Mouse (Mus musculus): ENCODE results near the gene Acot3.
"Not testable (repeated sequence)": the region's sequence is repeated elsewhere in the genome, so short reads cannot be mapped to it uniquely, and the experiment has no call there.

Acot3 gene

DNA sequence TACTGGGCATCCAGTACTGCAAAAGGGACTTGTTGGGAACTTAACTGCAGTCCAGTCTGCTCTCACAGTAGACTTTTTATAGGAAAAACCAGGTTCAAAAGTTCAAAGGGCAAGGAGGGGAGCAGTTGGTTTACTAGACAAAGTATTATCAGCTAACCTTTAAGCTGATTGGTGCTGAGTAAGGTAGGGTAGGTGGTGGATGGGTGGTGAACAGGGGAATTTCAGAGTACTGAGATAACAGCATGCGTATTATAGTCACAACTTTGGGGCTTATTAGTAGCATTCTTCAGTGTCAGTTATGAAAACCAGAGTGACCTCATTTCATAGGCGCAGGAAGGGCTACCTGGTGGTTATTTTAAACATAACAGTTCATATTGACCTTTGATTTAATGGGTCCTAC lies 47.7 kb downstream of the Acot3 start:
- no peak for DNase-seq (ENCODE audit: extremely low read depth, low read depth, low spot score)

DNA sequence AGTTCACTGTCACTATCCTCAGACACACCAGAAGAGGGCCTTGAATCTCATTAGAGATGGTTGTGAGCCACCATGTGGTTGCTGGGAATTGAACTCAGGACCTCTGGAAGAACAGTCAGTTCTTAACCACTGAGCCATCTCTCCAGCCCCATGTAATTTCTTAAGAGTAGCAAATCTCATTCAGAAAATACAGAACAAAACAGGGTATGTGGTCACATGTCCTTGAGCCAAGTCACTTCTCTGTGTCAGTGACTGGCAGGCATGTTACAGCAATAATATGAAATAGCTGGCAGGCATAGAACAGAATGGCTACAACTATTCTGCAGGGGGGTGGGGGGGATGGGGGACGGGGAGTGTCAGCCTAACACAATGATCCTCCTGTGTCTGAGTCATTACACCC lies 48.1 kb downstream of the Acot3 start:
- peak; percentile 45 for DNase-seq (ENCODE audit: extremely low read depth, low read depth, low spot score)

GRCm38 (mm10) chr12:84100604-84101492 lies 48.9 kb downstream of the Acot3 start, which contains the start of gene Acot6:
Gene Acot6, plus strand, starts transcription at chr12:84100654.
- DNase-seq (ENCODE audit: extremely low read depth, low read depth, low spot score): not testable (repeated sequence)

GRCm38 (mm10) chr12:84101493-84101845 lies 49.5 kb downstream of the Acot3 start:
- DNase-seq (ENCODE audit: extremely low read depth, low read depth, low spot score): no peak

DNA sequence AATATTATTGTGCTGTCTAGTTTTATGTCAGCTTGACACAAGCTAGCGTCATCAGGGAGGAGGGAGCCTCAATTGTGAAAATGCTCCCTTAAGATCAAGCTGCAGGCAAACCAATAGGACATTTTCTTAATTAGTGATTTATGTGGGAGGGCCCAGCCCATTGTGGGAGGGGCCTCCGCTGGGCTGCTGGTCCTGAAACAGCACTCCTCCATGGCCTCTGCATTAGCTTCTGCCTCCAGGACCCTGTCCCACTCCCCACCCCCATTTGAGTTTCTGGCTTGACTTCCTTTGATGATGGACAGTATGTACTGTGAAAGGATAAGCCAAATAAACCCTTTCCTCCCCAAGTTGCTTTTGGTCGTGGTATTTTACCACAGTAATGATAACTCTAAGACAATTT lies 55.1 kb downstream of the Acot3 start:
- DNase-seq (ENCODE audit: extremely low read depth, low read depth, low spot score): no peak

- DNase-seq (ENCODE audit: extremely low read depth, low read depth, low spot score): no peak
Measured at GRCm38 (mm10) chr12:84107692-84108091, 55.7 kb downstream of the Acot3 start.

DNA sequence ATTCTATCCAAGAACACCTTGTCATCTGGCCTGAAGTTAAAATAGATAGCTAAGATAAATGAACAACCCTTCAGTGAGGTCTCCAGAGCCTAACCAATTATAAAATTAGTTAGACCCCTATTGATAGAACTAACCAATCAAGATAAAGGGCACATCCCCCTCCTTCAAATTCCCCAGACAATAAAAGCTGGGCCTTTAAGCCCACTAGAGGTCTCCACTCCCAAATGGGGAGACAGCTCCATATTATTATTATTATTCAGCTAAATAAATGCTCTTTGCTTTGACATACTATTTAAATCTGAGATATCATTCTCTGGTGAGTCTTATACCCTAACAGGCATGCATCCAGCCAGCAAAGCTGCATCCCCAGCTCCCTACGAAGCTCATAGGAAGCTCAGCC lies 58.0 kb downstream of the Acot3 start:
- DNase-seq (ENCODE audit: extremely low read depth, low read depth, low spot score): no peak
